ENCODE assay signal across 11 mouse cellular contexts in genomic region chr4:62756721-62757206, GRCm38 (mm10).
DNase-seq lines count a peak whose midpoint lies in the region; ATAC-seq and TF ChIP-seq lines count a peak whose summit lies in the region.
"Had no signal": no experiment of that assay in that cellular context is flagged by ENCODE, and none has a peak within 500 bp of the region (broad histone marks: within the 10 kb centered on the region; RNA-seq: fewer than 3 reads in every experiment).

No protein-coding gene starts in this region.

- H3K36me3 ChIP-seq in lung, embryonic 15.5 days = no peaks in the 10 kb centered on the region
- H3K36me3 ChIP-seq in limb, embryonic 10.5 days = no peaks in the 10 kb centered on the region

- H3K9me3 ChIP-seq in lung, embryonic 15.5 days = no peaks in the 10 kb centered on the region
- H3K9me3 ChIP-seq in limb, embryonic 10.5 days (replicated peaks) = no peaks in the 10 kb centered on the region

- peaks cover 49% of the 10 kb centered on the region for H3K4me1 ChIP-seq in lung, embryonic 15.5 days
- peaks cover 62% of the 10 kb centered on the region for H3K4me1 ChIP-seq in limb, embryonic 10.5 days

- H3K9ac ChIP-seq in lung, embryonic 15.5 days = peak overlapping the region; percentile 0; the same call in 1 of the 2 replicates
- H3K9ac ChIP-seq: liver, embryonic 14.5 days had no signal

- ATAC-seq in lung, embryonic 15.5 days (ENCODE audit: borderline replicate concordance, extremely low read depth, low FRiP score, low TSS enrichment) = no peak
- ATAC-seq in common myeloid progenitor, adult 5-6 weeks (replicated peaks; ENCODE audit: low read depth, poor library complexity, severe bottlenecking) = peak; percentile 67

- H3K4me3 ChIP-seq in lung, embryonic 15.5 days = no peak overlapping the region
- H3K4me3 ChIP-seq in limb, embryonic 10.5 days = no peak overlapping the region
- H3K4me3 ChIP-seq in layer of hippocampus, adult 2 months = no peak overlapping the region

- no peak overlapping the region for H3K4me2 ChIP-seq in lung, embryonic 15.5 days

- TF ChIP-seq CTCF in layer of hippocampus, adult 2 months (conservative IDR thresholded peaks at IDR 0.05) = no peak

- peak overlapping the region; percentile 69 for H3K27ac ChIP-seq in lung, embryonic 15.5 days
- peak overlapping the region; percentile 74 for H3K27ac ChIP-seq in limb, embryonic 10.5 days
- no peak overlapping the region for H3K27ac ChIP-seq in layer of hippocampus, adult 2 months
- H3K27ac ChIP-seq: liver, embryonic 14.5 days had no signal

- DNase-seq in lung, adult 18-20 months = no peak
- DNase-seq in limb, embryonic 10.5 days (ENCODE audit: low spot score) = no peak
- DNase-seq in thymus, postnatal 10 days (ENCODE audit: low spot score in 2 of 2) = peak; percentile 61 to 63
- DNase-seq in layer of hippocampus, adult 2 months (ENCODE audit: low spot score in 2 of 2) = no peak
- no peak for DNase-seq in cerebellum, adult 11-12 months
- DNase-seq in adrenal gland, postnatal 4 days (ENCODE audit: low spot score in 2 of 2) = no peak
- DNase-seq: gastrocnemius, postnatal 14 days; kidney, postnatal 25 days had no signal

- H3K27me3 ChIP-seq in lung, embryonic 15.5 days = no peaks in the 10 kb centered on the region
- no peaks in the 10 kb centered on the region for H3K27me3 ChIP-seq in limb, embryonic 10.5 days (ENCODE audit: low read depth, poor library complexity, severe bottlenecking)

- 8% methylated on average over 10 of the region's 10 CpGs for WGBS in lung, embryonic 15.5 days
- WGBS in limb, embryonic 10.5 days = 44% methylated on average over 10 of the region's 10 CpGs

Comparison
In these comparisons a context has a peak if more than half of its experiments do, and no peak if none do; other contexts are left out.
1. DNase-seq: peak in thymus, postnatal 10 days (2 of 2); none in lung, adult 18-20 months (0 of 2), limb, embryonic 10.5 days (single experiment), layer of hippocampus, adult 2 months (0 of 2), cerebellum, adult 11-12 months (single experiment) and adrenal gland, postnatal 4 days (0 of 2).